Mouse (Mus musculus) liver, adult 2 months (tissue): ENCODE measurements at regions not wholly inside any gene's neighbourhood (a gene's known extent, or its start where the extent isn't known, plus 50 kb on each side); places are given as distances from the start of the nearest gene placed in this dataset.

Experiments
- DNase-seq: peaks from one replicate; pipeline ENCODE4 v3.0.0-alpha.2; 2011; ENCODE audit warnings: low read depth, low spot score; ENCODE audit errors: extremely low read depth
- H3K27ac ChIP-seq: fragments of 200-500 bp; replicated peaks from 2 replicates; pipeline ENCODE4 v1.5.1; 2012; ENCODE audit warnings: low read depth, mild to moderate bottlenecking, control low read depth, inconsistent platforms, low read length; ENCODE audit not compliant: insufficient read depth
- H3K27me3 ChIP-seq: fragments of 200-500 bp; 2 replicates; pipeline ENCODE4 v1.6.1; 2012; ENCODE audit warnings: mild to moderate bottlenecking, moderate library complexity, low read length, inconsistent platforms; ENCODE audit not compliant: control insufficient read depth, insufficient read depth
- H3K36me3 ChIP-seq: fragments of 200-500 bp; 2 replicates; pipeline ENCODE4 v1.6.1; 2012; ENCODE audit warnings: low read length, inconsistent platforms; ENCODE audit not compliant: control insufficient read depth, insufficient read depth
- H3K4me1 ChIP-seq: fragments of 200-500 bp; 2 replicates; pipeline ENCODE4 v1.6.1; 2011; ENCODE audit warnings: low read length; ENCODE audit not compliant: control insufficient read depth, insufficient read depth
- H3K4me3 ChIP-seq: fragments of 200-500 bp; 2 replicates; pipeline ENCODE4 v1.5.1; 2011; ENCODE audit warnings: low read depth, mild to moderate bottlenecking, control low read depth, low read length, moderate library complexity; ENCODE audit not compliant: insufficient read depth
- H3K79me2 ChIP-seq: fragments of 200-500 bp; 2 replicates; pipeline ENCODE4 v1.6.1; 2012; ENCODE audit warnings: inconsistent platforms, mild to moderate bottlenecking, low read length, moderate library complexity; ENCODE audit not compliant: control insufficient read depth, insufficient read depth
- H3K9ac ChIP-seq: fragments of 200-500 bp; 2 replicates; pipeline ENCODE4 v1.6.1; 2012; ENCODE audit warnings: low read depth, mild to moderate bottlenecking, control low read depth, inconsistent platforms, low read length
- CTCF ChIP-seq: fragments of 200-500 bp; IDR thresholded peaks from 2 replicates; pipeline ENCODE4 v1.5.1; 2011; ENCODE audit warnings: low read depth, low read length, control low read depth
- POLR2A ChIP-seq: fragments of 200-500 bp; IDR thresholded peaks from 2 replicates; pipeline ENCODE4 v1.6.1; 2011; ENCODE audit warnings: low read length, control low read depth; ENCODE audit not compliant: insufficient read depth; ENCODE audit errors: extremely low read depth
- WGBS: fragments of 180-500 bp; shearing (Covaris S2); methylation state at CpG from one replicate; pipeline ENCODE4 v1.1.7; 2018; 5-methylcytosine and 5-hydroxymethylcytosine counted together

- Histone ChIP-seq H3K36me3 (no peaks in the 10 kb centered on the region), H3K27ac (0 out of 2 replicates have a peak overlapping the region, but pooled peaks have one; percentile 8), H3K27me3 (no peaks in the 10 kb centered on the region), H3K4me1 (peaks cover 3% of the 10 kb centered on the region; the same call in 1 of the 2 replicates), H3K4me3 (no peak overlapping the region), H3K9ac (no peak overlapping the region), H3K79me2 (no peaks in the 10 kb centered on the region)
- 82% methylated on average over 5 of the region's 5 CpGs for WGBS
- TF ChIP-seq POLR2A (no peak), CTCF (no peak)
- DNase-seq = peak; percentile 19
These were observed 246.4 kb upstream of the Klf6 start for GRCm38 (mm10) chr13:5614833-5615232.

- no peak overlapping the region for H3K27ac ChIP-seq
- peaks cover 3% of the 10 kb centered on the region; the same call in 1 of the 2 replicates for H3K4me1 ChIP-seq
- no peaks in the 10 kb centered on the region for H3K27me3 ChIP-seq
- no peak overlapping the region for H3K9ac ChIP-seq
- H3K36me3 ChIP-seq = no peaks in the 10 kb centered on the region
- TF ChIP-seq CTCF (no peak), POLR2A (no peak)
- H3K4me3 ChIP-seq = no peak overlapping the region
- no peak for DNase-seq
- WGBS = 77% methylated on average over 3 of the region's 3 CpGs
- H3K79me2 ChIP-seq = no peaks in the 10 kb centered on the region
These were observed 246.0 kb upstream of the Klf6 start for GRCm38 (mm10) chr13:5615327-5615726.

- TF ChIP-seq POLR2A (no peak), CTCF (no peak)
- DNase-seq = no peak
- Histone ChIP-seq H3K9ac (no peak overlapping the region), H3K27ac (no peak overlapping the region), H3K27me3 (no peaks in the 10 kb centered on the region), H3K36me3 (no peaks in the 10 kb centered on the region), H3K79me2 (no peaks in the 10 kb centered on the region), H3K4me3 (no peak overlapping the region), H3K4me1 (no peaks in the 10 kb centered on the region)
- WGBS = 53% methylated on average over 2 of the region's 2 CpGs
These were observed 233.2 kb upstream of the Klf6 start for GRCm38 (mm10) chr13:5628124-5628523.

- no peak for TF ChIP-seq CTCF
- TF ChIP-seq POLR2A = no peak
- DNase-seq = no peak
- WGBS = 74% methylated on average over 2 of the region's 2 CpGs
- H3K9ac ChIP-seq = no peak overlapping the region
- H3K27me3 ChIP-seq = no peaks in the 10 kb centered on the region
- H3K4me1 ChIP-seq = no peaks in the 10 kb centered on the region
- no peaks in the 10 kb centered on the region for H3K79me2 ChIP-seq
- no peak overlapping the region for H3K27ac ChIP-seq
- no peaks in the 10 kb centered on the region for H3K36me3 ChIP-seq
- H3K4me3 ChIP-seq = no peak overlapping the region
These were observed 226.3 kb upstream of the Klf6 start for GRCm38 (mm10) chr13:5634960-5635359.

GRCm38 (mm10) chr13:5641743-5642510 lies 219.4 kb upstream of the Klf6 start:
- Histone ChIP-seq H3K4me1 (no peaks in the 10 kb centered on the region), H3K9ac (no peak overlapping the region), H3K79me2 (no peaks in the 10 kb centered on the region), H3K27me3 (no peaks in the 10 kb centered on the region), H3K36me3 (no peaks in the 10 kb centered on the region), H3K27ac (no peak overlapping the region), H3K4me3 (no peak overlapping the region)
- WGBS = 93% methylated on average over 7 of the region's 7 CpGs
- no peak for DNase-seq
- TF ChIP-seq POLR2A = no peak

GRCm38 (mm10) chr13:5648276-5648675 lies 213.0 kb upstream of the Klf6 start:
- Histone ChIP-seq H3K4me3 (no peak overlapping the region), H3K4me1 (no peaks in the 10 kb centered on the region), H3K36me3 (no peaks in the 10 kb centered on the region), H3K9ac (no peak overlapping the region), H3K27me3 (no peaks in the 10 kb centered on the region), H3K27ac (no peak overlapping the region), H3K79me2 (no peaks in the 10 kb centered on the region)
- TF ChIP-seq POLR2A = no peak
- TF ChIP-seq CTCF = no peak
- DNase-seq = no peak
- 88% methylated on average over 4 of the region's 4 CpGs for WGBS
